Mouse (Mus musculus): ENCODE data around the gene Spef2.
"Not testable (repeated sequence)": the region's sequence is repeated elsewhere in the genome, so short reads cannot be mapped to it uniquely, and the experiment has no call there.

Gene Spef2

DNA sequence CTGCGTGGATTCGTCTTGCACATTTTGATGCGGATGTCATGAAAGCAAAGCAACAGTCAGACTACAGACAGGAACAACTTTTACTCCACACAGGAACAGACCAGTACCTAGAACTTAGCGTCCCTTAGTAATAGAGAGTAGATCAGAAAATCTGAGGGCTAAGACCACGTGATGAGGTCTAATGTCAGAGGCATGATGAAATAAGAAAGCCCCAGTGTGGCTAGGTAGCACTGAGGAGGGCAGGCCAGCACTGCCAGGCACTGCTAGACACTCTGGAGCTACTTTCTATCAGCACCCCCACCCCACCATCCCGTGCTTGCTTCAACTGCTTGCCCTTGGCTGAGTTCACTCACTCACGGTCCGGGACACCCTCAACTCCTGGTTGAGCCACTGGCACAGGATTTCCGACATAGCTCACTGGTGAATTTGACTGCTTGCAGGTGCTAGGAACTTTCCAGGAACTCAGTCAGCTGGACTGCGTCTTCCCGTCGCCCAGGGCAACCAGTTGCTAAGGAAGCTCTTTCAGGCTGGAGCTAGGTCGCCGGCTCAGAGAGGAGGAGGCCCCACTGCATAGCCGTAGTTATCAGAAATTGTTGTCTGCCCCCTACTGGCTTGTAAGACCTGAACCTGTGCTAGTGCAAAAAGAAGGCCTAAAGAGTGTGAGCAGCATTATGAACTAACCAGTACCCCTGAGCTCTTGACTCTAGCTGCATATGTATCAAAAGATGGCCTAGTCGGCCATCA is at the start of gene Spef2:
Gene Spef2 (minus strand): TSS at position 510 of the 744 bp plus-strand sequence.
- in situ Hi-C loops (cut with MboI; ENCODE audit: low pct_unique_long_range_greater_than_20kb in 1 of 2, low sequenced_read_pairs in 2 of 2, unreplicated experiment in 1 of 2), result loop anchor here in 1 of 2 experiments (25.0 kb wide), 1 partner anchor 286 kb away; no protein-coding TSS in a partner anchor

DNA sequence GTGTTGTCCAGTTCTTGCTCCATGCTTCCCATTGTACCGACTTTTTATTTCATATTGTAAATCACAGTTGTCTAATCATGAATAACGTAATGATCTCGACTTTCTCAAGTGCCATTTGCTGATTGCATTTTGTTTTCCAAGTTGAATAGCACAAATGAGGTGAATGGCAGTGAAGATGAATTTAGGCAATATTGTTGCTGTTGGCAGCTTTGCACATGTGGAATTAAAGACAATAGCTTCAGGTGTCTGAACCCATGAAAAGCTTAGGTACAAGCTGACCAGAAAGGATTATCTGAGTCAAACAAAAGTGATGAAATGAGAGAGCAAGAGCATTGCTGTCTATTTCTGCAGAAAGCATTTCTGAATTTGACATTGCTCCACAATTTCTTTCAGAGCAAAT is 45.5 kb upstream of the Spef2 start:
- in situ Hi-C loops (cut with MboI; ENCODE audit: low pct_unique_long_range_greater_than_20kb in 1 of 2, low sequenced_read_pairs in 2 of 2, unreplicated experiment in 1 of 2), result no loop called here

DNA sequence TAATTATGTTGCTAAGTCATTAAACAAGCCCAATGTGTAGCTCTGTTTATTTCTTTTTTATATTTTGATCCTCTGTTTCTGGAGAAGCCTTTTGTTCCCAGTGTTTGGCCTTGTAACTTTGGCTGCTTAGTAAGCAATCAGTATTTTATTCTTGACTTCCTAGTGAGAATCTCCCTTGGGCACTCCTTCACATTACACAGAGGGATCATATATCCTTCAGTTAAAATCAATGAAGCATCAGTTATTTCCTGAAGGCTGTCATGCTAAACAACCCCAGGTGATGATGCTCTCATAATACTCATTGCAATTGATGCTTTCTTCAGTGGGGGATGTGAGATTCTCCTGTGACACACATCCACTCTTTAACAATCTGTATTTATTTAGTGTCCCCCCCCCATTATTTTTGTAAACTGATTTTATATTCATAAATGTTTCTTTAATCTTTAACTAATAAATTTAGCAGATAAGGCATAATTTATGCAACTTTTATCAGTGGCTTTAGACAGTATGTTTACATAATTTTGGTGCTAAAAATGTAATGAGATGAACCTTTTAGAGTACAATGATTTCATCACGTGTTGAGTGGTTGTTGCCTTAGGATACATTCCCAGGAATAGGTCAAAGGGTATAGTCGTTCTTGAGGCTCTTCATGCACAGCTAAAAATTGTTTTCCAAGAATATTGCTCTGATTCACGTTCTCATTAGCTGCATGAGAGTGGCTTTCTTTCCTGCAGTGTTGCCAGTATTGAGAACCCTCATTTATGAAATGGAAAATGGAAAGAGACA is 39.8 kb upstream of the Spef2 start:
- in situ Hi-C loops (cut with MboI; ENCODE audit: low pct_unique_long_range_greater_than_20kb in 1 of 2, low sequenced_read_pairs in 2 of 2, unreplicated experiment in 1 of 2), result no loop called here

DNA sequence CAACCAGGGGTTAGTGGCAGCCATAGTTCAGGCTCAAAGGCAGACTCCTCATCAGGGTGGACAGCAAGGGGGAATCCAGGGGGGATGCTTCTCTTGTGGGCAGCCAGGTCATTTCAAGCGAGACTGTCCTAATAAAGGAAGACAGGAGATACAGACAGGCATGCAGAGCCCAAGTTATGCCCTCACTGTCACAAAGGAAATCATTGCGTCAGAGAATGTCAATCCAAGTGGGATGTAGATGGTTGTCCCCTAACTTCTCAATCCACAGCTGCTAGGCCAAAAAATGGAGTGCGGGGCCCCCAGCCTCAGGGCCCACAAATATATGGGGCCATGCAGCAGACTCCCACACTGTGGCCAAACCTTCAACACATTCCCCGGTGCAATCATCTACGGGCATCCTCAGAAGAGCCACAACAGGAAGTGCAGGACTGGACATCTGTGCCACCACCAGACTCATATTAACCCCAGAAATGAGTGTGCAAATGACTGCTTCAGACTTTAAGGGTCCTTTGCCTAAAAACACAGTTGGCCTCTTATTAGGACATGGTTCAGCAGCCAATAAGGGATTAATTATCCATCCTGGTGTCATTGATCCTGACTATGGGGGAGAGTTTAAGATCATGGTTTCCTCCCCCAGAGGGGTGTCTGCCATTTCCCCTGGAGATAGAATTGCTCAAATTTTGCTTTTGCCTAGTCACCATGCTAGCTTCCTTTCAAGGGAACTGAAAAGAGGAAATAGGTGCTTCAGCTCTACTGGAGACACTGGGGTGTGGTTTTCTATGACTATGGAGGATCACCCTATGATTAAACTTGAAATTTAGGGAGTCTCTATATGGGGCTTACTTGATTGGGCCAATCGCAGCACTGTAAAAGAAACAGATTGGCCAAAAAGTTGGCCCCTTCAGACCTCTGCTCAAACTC is 25.8 kb upstream of the Spef2 start:
- in situ Hi-C loops (cut with MboI; ENCODE audit: low pct_unique_long_range_greater_than_20kb in 1 of 2, low sequenced_read_pairs in 2 of 2, unreplicated experiment in 1 of 2), result not testable (repeated sequence)

DNA sequence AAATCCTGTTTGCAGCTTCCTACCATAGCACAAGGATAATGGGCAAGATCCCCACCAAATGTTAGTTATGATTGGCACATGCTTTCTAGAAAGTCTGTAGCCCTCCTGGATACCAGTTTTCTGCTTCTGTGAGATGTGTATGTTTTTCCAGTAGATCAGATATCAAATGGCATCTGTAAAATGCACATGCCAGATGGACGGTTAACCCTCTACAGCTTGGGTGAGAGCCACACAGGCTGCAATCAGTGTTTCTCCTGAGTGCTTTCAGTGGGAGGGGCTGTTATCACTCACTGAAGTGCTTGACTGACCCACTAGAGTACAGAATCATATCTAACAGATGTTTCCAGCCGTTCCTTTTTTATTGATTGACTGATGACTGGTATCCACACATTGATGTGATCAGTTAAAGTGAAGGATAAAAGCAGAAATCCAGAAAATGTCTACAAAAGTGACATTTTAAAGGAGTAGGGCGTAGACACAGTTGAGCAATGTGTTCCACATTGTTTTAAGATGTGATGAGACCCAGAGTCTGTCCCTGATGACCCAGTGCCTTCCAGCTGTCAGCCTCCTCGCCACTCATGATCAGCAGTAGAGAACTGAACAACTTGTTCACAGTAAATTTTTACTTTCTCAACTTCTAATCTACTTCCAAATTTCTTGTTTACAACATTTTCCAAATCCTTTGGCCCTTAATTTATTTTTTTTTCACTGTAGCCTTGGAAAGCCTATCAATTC is 19.7 kb upstream of the Spef2 start:
- in situ Hi-C loops (cut with MboI; ENCODE audit: low pct_unique_long_range_greater_than_20kb in 1 of 2, low sequenced_read_pairs in 2 of 2, unreplicated experiment in 1 of 2), result no loop called here

DNA sequence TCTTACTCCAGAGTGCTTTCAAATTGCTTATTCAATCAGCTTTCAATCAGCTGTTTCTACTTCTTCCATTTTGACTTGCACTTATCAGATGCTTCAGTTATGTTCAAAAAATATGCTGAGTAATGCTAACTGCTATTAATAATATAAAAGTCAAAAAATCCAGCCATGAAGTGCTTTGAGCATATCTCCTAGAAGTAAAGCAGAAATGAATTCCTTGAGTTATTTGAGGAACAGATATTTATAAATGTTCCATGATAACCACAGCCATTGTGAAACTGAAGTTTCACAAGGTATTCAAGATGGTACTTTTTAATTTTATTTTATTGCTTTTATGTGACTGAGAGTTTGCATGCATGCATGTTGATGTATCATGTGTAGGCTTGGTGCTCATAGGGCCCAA is 18.4 kb upstream of the Spef2 start:
- in situ Hi-C loops (cut with MboI; ENCODE audit: low pct_unique_long_range_greater_than_20kb in 1 of 2, low sequenced_read_pairs in 2 of 2, unreplicated experiment in 1 of 2), result no loop called here

DNA sequence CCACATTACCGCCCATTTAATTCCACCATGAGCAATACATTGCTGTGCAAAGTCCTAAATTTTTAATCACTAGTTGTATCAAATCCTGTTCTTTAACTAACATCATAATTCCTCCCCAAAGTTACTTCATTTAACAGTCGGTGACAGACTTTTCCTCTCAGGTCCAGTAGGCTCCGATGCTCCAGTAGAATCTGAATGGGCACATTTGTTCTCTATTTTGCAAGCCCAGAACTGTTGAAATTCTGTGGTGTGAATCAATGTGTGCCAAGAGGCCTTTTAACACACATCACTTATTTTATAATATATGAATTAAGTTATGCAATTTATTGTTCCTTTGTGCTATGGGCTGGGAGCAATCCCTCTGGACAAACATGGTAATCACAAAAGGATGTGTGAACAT is 2.3 kb upstream of the Spef2 start:
- in situ Hi-C loops (cut with MboI; ENCODE audit: low pct_unique_long_range_greater_than_20kb in 1 of 2, low sequenced_read_pairs in 2 of 2, unreplicated experiment in 1 of 2), result no loop called here

DNA sequence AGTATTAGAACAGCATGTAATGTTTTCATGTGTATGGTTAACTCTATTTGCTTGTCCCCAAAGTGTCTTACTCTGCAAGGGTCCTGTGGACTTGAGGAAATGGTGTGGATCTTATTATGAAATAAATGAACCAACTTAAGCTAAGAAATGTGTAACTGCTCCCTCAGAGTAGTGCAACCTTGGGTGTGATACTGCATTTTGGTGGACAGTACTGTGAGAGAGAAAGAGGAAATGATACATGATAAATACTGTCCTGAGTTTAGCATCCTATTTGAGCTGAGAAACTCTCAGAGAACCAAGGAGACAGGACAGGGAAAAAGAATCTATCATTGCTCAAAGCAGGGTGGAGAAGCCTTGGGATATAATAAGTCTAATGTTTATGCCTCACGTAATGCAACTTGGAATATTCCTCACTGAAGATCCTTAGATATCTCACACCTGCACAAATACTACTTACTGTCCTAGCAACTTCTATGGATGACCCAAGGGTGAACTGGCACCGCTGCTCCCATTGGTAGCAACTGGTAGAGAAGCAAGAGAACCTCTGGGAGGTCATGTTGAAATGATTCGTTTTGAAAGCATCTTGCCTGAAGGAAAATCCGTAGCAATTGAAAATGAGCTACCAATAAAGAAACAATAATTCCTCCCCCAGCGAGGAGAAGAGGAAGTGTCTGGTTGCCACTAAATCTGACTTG is 1.1 kb downstream of the Spef2 start:
- in situ Hi-C loops (cut with MboI; ENCODE audit: low pct_unique_long_range_greater_than_20kb in 1 of 2, low sequenced_read_pairs in 2 of 2, unreplicated experiment in 1 of 2), result loop anchor here in 1 of 2 experiments (25.0 kb wide), 1 partner anchor 285 kb away; no protein-coding TSS in a partner anchor

DNA sequence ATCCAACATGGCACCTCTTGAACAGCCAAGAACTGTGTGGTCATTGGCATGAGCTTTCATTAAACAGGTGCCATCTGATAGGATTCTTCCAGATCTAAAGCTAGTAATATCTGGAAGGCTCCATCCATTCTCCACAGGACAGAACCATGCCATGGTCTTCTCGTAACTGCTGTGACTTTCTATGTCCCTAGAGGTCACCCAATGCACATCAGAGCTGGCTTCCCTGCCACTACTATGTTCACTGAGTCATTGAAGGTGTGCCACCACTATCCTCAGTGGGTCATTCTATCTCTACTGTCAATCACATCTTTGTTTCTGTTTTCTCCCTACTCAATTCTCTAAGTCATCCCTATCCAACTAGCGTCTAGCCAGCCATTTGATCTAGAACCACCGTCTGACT is 6.5 kb downstream of the Spef2 start:
- in situ Hi-C loops (cut with MboI; ENCODE audit: low pct_unique_long_range_greater_than_20kb in 1 of 2, low sequenced_read_pairs in 2 of 2, unreplicated experiment in 1 of 2), result loop anchor here in 1 of 2 experiments (25.0 kb wide), 1 partner anchor 280 kb away; no protein-coding TSS in a partner anchor

DNA sequence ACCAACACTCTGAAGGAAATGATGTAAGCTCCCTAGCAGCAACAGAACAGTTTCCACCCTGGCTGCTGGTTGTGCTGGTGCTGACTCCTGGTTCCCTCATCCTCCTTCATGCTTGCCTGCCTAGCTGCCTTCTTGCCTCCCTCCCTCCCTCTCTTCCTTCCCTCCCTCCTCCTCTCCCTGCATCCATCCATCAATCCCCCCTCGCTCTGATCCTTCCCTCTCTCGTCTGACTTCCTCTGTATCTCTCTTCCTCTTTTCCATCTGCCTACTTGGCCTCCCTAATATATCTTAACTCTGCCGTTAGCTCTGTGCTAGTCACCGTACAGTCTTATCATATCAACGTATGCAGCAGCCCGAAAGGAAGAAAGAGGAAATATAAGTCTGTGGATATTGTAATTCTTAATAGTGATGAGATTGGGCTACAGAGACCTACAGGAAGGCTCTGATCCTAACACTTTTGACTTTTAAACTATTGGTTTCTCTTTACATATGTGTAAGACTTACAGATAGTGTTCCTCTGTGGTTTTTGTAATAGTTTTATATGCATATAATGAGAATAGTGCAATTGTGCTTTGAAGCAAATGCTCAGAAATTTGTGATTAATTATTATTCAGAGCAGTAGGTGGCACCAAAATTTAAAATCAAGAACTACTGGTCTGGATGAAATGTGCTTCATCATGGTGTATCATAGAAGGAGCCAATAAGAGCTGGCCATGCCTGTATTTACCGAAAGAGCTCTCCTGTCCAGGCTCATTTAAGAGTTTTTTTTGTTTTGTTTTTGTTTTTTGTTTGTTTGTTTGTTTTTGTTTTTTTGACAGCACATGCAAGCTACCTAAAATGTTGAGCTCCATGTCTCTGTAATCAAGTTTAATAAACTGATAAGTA is 33.9 kb downstream of the Spef2 start:
- in situ Hi-C loops (cut with MboI; ENCODE audit: low pct_unique_long_range_greater_than_20kb in 1 of 2, low sequenced_read_pairs in 2 of 2, unreplicated experiment in 1 of 2), result no loop called here

DNA sequence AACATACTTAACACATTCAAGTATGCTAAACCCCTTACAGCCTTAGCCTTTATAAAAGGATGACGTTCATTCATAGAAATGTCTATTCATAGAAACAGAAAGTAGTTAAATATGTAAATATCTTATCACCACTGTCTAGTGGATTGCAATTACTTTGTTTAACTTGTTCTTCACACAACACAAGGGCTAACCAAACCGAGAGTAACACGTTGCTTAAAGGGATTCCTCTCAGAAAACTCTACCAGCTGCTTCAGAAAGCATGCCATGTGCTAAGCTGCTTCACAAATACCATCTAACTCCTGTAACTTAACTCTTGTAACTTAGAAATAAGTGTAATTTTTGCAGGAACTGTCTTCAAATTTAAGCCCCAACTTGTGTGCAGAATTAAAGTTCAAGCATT is 35.0 kb downstream of the Spef2 start:
- in situ Hi-C loops (cut with MboI; ENCODE audit: low pct_unique_long_range_greater_than_20kb in 1 of 2, low sequenced_read_pairs in 2 of 2, unreplicated experiment in 1 of 2), result no loop called here

DNA sequence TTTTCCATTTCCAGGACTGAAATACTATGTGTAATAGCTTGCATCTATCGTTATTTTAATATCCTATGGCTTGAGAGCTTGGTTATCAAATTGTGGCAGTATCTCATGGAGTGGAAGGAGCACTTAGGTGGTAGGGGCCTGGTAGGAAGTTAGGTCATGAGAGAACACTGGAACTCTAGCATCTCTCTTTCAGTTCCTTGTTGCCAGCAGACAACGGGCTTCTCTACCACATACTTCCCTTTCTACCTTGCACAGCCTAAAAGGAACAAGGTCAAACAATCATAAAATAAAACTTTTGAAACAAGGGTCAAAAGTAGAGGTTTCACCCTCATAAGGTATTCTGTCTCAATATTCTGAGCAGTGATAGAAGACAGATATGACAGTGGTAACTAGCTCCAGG is 38.3 kb downstream of the Spef2 start:
- in situ Hi-C loops (cut with MboI; ENCODE audit: low pct_unique_long_range_greater_than_20kb in 1 of 2, low sequenced_read_pairs in 2 of 2, unreplicated experiment in 1 of 2), result no loop called here

DNA sequence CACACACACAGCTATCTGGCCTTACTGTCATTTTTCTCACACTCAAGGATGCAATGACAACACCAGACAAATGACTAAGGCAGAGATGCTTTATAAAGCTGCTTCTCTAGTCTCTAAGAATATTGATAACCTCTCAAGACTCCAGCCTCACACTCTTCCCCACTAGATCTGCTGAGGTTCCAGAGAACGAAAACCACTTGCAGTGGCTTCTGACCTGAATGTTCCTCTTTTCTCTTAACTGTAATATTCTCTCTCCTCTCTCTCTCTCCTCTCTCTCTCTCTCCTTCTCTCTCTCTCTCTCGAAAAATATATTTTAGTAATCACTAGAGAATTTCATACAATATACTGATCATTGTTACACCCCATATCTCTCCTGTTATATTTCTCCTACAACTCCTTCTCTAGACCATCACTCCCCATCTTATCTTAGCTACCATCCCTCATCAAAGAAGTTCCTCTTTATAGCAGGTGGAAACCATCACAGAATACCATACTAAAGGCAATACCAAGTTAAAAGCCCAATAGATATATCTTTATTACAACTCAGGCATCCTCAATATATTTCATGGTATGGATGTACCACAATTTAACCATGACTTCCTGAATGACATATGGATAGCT is 42.7 kb downstream of the Spef2 start:
- in situ Hi-C loops (cut with MboI; ENCODE audit: low pct_unique_long_range_greater_than_20kb in 1 of 2, low sequenced_read_pairs in 2 of 2, unreplicated experiment in 1 of 2), result no loop called here

DNA sequence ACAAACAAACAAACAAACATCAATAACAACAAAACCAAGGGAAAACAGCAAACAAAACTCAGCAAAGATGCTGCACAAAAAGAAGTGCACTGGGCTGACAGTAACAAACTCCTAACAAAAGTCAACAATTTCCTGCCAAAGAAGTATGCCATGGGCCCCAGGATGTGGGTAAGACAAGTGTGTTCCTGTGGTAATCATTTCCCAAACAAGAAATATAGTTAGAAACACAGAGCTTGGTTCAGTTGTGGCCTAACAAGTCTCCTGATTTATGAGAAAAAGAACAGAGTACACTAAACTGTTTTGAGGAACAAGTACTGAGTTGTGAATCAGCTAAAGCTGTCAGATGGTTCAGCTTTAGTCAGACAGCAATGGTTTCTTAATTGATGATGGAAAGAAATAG is 46.8 kb downstream of the Spef2 start:
- in situ Hi-C loops (cut with MboI; ENCODE audit: low pct_unique_long_range_greater_than_20kb in 1 of 2, low sequenced_read_pairs in 2 of 2, unreplicated experiment in 1 of 2), result no loop called here

DNA sequence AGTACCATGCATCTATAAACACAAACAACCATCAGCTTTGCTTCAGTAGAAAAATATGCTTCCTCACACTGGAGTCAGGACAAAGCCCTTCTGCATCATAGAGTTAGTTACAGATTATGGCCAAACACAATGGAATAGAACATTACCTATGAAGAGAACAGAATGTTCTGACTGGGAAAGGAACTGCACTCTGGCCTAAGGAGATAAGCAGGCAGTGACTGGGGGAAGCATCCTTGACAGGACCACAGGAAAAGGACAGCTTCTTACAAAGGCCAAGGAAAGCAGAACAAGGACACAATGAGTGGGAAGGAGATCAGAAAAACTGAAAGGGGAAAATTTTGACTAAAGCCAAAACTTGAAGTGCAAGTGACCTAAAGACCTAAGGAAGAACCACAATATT is 56.9 kb downstream of the Spef2 start:
- in situ Hi-C loops (cut with MboI; ENCODE audit: low pct_unique_long_range_greater_than_20kb in 1 of 2, low sequenced_read_pairs in 2 of 2, unreplicated experiment in 1 of 2), result no loop called here

DNA sequence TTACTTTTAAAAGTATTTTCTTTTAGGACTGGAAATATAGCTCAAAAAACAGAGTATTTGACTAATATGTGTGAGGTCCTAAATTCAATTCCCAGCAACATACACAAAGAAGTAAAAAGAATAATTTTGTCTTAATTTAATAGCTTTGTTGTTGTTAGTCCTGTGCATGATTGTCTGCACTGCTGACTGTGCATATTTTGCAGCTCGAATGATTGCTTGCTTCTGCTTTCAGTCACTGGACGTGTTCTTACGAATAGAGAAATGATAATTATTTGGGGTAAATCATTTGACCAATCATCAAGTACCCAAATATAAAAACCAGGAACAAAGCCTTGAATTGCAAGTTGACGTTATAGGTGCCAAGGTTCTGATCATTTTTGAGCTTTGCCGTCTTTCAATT is 57.8 kb downstream of the Spef2 start:
- in situ Hi-C loops (cut with MboI; ENCODE audit: low pct_unique_long_range_greater_than_20kb in 1 of 2, low sequenced_read_pairs in 2 of 2, unreplicated experiment in 1 of 2), result no loop called here
